Mouse (Mus musculus): ENCODE data around the gene Hnrnpll. TPM values are rescaled to one million over a fixed set of nuclear protein-coding genes. Genes with fewer than 3 reads are reported as not detected.
"Not testable (repeated sequence)": the region's sequence is repeated elsewhere in the genome, so short reads cannot be mapped to it uniquely, and the experiment has no call there.

Gene Hnrnpll
- polyA plus RNA-seq, 1 experiment from 2014 or later, result 57.2 TPM

- Histone ChIP-seq H3K27me3 (replicated peaks; ENCODE audit: control insufficient read depth, insufficient read depth, low read length) (no peaks in the 10 kb centered on the region), H3K36me3 (ENCODE audit: control insufficient read depth, insufficient read depth, low read length) (no peaks in the 10 kb centered on the region), H3K4me3 (ENCODE audit: low read depth, low read length) (peak overlapping the region; percentile 90), H3K4me1 (replicated peaks; ENCODE audit: control insufficient read depth, insufficient read depth, low read length) (peaks cover 16% of the 10 kb centered on the region), H3K4me2 (peak overlapping the region; percentile 93), H3K27ac (ENCODE audit: low read depth, low read length) (peak overlapping the region; percentile 99), H3K9ac (ENCODE audit: low read depth, low read length) (peak overlapping the region; percentile 96), H3K9me3 (ENCODE audit: control insufficient read depth, low read length) (no peaks in the 10 kb centered on the region)
- 2% methylated on average over 15 of the region's 15 CpGs for WGBS
- DNase-seq (ENCODE audit: low spot score) (no peak), ATAC-seq (replicated peaks; ENCODE audit: low FRiP score) (peak; percentile 24; the same call in 1 of the 2 replicates)
Observed at GRCm38 (mm10) chr17:80062620-80063010, 481 bp upstream of the Hnrnpll start.

GRCm38 (mm10) chr17:80060828-80061782 lies 1.0 kb downstream of the Hnrnpll start:
- ATAC-seq (replicated peaks; ENCODE audit: low FRiP score) (peak; percentile 16; the same call in 1 of the 2 replicates), DNase-seq (ENCODE audit: low spot score) (peak; percentile 70)
- H3K9ac ChIP-seq (ENCODE audit: low read depth, low read length), result peak overlapping the region; percentile 96
- WGBS, result under 1% methylated on average over 82 of the region's 83 CpGs
- H3K36me3 ChIP-seq (ENCODE audit: control insufficient read depth, insufficient read depth, low read length), result no peaks in the 10 kb centered on the region
- peak overlapping the region; percentile 90 for H3K4me3 ChIP-seq (ENCODE audit: low read depth, low read length)
- peak overlapping the region; percentile 93 for H3K4me2 ChIP-seq
- H3K27ac ChIP-seq (ENCODE audit: low read depth, low read length), result peak overlapping the region; percentile 99
- no peaks in the 10 kb centered on the region for H3K9me3 ChIP-seq (ENCODE audit: control insufficient read depth, low read length)
- no peaks in the 10 kb centered on the region for H3K27me3 ChIP-seq (replicated peaks; ENCODE audit: control insufficient read depth, insufficient read depth, low read length)
- H3K4me1 ChIP-seq (replicated peaks; ENCODE audit: control insufficient read depth, insufficient read depth, low read length), result peaks cover 16% of the 10 kb centered on the region

- Histone ChIP-seq H3K9me3 (ENCODE audit: control insufficient read depth, low read length) (no peaks in the 10 kb centered on the region), H3K4me2 (peak overlapping the region; percentile 93), H3K4me3 (ENCODE audit: low read depth, low read length) (peak overlapping the region; percentile 90), H3K36me3 (ENCODE audit: control insufficient read depth, insufficient read depth, low read length) (no peaks in the 10 kb centered on the region), H3K27ac (ENCODE audit: low read depth, low read length) (no peak overlapping the region), H3K27me3 (replicated peaks; ENCODE audit: control insufficient read depth, insufficient read depth, low read length) (no peaks in the 10 kb centered on the region), H3K9ac (ENCODE audit: low read depth, low read length) (peak overlapping the region; percentile 50), H3K4me1 (replicated peaks; ENCODE audit: control insufficient read depth, insufficient read depth, low read length) (peaks cover 16% of the 10 kb centered on the region)
- WGBS, result 34% methylated on average over 5 of the region's 5 CpGs
- DNase-seq (ENCODE audit: low spot score), result no peak
- no peak for ATAC-seq (replicated peaks; ENCODE audit: low FRiP score)
Observed at GRCm38 (mm10) chr17:80060151-80060550, 2.0 kb downstream of the Hnrnpll start.

- Histone ChIP-seq H3K27me3 (replicated peaks; ENCODE audit: control insufficient read depth, insufficient read depth, low read length) (no peaks in the 10 kb centered on the region), H3K4me1 (replicated peaks; ENCODE audit: control insufficient read depth, insufficient read depth, low read length) (peaks cover 16% of the 10 kb centered on the region), H3K27ac (ENCODE audit: low read depth, low read length) (no peak overlapping the region), H3K9ac (ENCODE audit: low read depth, low read length) (peak overlapping the region; percentile 50), H3K36me3 (ENCODE audit: control insufficient read depth, insufficient read depth, low read length) (no peaks in the 10 kb centered on the region), H3K4me2 (peak overlapping the region; percentile 93), H3K9me3 (ENCODE audit: control insufficient read depth, low read length) (no peaks in the 10 kb centered on the region), H3K4me3 (ENCODE audit: low read depth, low read length) (peak overlapping the region; percentile 90)
- DNase-seq (ENCODE audit: low spot score), result no peak
- ATAC-seq (replicated peaks; ENCODE audit: low FRiP score), result no peak
- WGBS, result 45% methylated on average over 1 of the region's 1 CpGs
Observed at GRCm38 (mm10) chr17:80059731-80060130, 2.4 kb downstream of the Hnrnpll start.

- DNase-seq (ENCODE audit: low spot score), result no peak
- Histone ChIP-seq H3K36me3 (ENCODE audit: control insufficient read depth, insufficient read depth, low read length) (no peaks in the 10 kb centered on the region), H3K27ac (ENCODE audit: low read depth, low read length) (no peak overlapping the region), H3K4me3 (ENCODE audit: low read depth, low read length) (no peak overlapping the region), H3K27me3 (replicated peaks; ENCODE audit: control insufficient read depth, insufficient read depth, low read length) (no peaks in the 10 kb centered on the region), H3K4me1 (replicated peaks; ENCODE audit: control insufficient read depth, insufficient read depth, low read length) (peaks cover 11% of the 10 kb centered on the region), H3K4me2 (no peak overlapping the region), H3K9ac (ENCODE audit: low read depth, low read length) (no peak overlapping the region), H3K9me3 (ENCODE audit: control insufficient read depth, low read length) (no peaks in the 10 kb centered on the region)
- 61% methylated on average over 1 of the region's 1 CpGs for WGBS
- no peak for ATAC-seq (replicated peaks; ENCODE audit: low FRiP score)
Observed at GRCm38 (mm10) chr17:80058501-80058900, 3.6 kb downstream of the Hnrnpll start.

- WGBS, result 89% methylated on average over 27 of the region's 27 CpGs
Observed at GRCm38 (mm10) chr17:80053931-80054734, 8.0 kb downstream of the Hnrnpll start.

GRCm38 (mm10) chr17:80051682-80052081 lies 10.5 kb downstream of the Hnrnpll start:
- Histone ChIP-seq H3K9me3 (ENCODE audit: control insufficient read depth, low read length) (no peaks in the 10 kb centered on the region), H3K4me2 (no peak overlapping the region), H3K4me3 (ENCODE audit: low read depth, low read length) (no peak overlapping the region), H3K36me3 (ENCODE audit: control insufficient read depth, insufficient read depth, low read length) (peaks cover 32% of the 10 kb centered on the region), H3K9ac (ENCODE audit: low read depth, low read length) (no peak overlapping the region), H3K27me3 (replicated peaks; ENCODE audit: control insufficient read depth, insufficient read depth, low read length) (no peaks in the 10 kb centered on the region), H3K4me1 (replicated peaks; ENCODE audit: control insufficient read depth, insufficient read depth, low read length) (no peaks in the 10 kb centered on the region), H3K27ac (ENCODE audit: low read depth, low read length) (no peak overlapping the region)
- 90% methylated on average over 1 of the region's 1 CpGs for WGBS
- ATAC-seq (replicated peaks; ENCODE audit: low FRiP score) (no peak), DNase-seq (ENCODE audit: low spot score) (no peak)

More at GRCm38 (mm10) chr17:80053931-80054734, 8.0 kb downstream of the Hnrnpll start:
- no peaks in the 10 kb centered on the region for H3K9me3 ChIP-seq (ENCODE audit: control insufficient read depth, low read length)
- no peak overlapping the region for H3K4me3 ChIP-seq (ENCODE audit: low read depth, low read length)
- no peaks in the 10 kb centered on the region for H3K27me3 ChIP-seq (replicated peaks; ENCODE audit: control insufficient read depth, insufficient read depth, low read length)
- H3K36me3 ChIP-seq (ENCODE audit: control insufficient read depth, insufficient read depth, low read length), result peaks cover 21% of the 10 kb centered on the region; the same call in 1 of the 2 replicates
- H3K4me1 ChIP-seq (replicated peaks; ENCODE audit: control insufficient read depth, insufficient read depth, low read length), result peaks cover 6% of the 10 kb centered on the region
- no peak for DNase-seq (ENCODE audit: low spot score)
- ATAC-seq (replicated peaks; ENCODE audit: low FRiP score), result no peak
- H3K27ac ChIP-seq (ENCODE audit: low read depth, low read length), result no peak overlapping the region
- H3K4me2 ChIP-seq, result no peak overlapping the region
- no peak overlapping the region for H3K9ac ChIP-seq (ENCODE audit: low read depth, low read length)

- DNase-seq (ENCODE audit: low spot score); H3K4me3 ChIP-seq (ENCODE audit: low read depth, low read length); H3K4me2 ChIP-seq; H3K27ac ChIP-seq (ENCODE audit: low read depth, low read length); H3K4me1 ChIP-seq (replicated peaks; ENCODE audit: control insufficient read depth, insufficient read depth, low read length); H3K27me3 ChIP-seq (replicated peaks; ENCODE audit: control insufficient read depth, insufficient read depth, low read length); ATAC-seq (replicated peaks; ENCODE audit: low FRiP score); H3K9ac ChIP-seq (ENCODE audit: low read depth, low read length); H3K9me3 ChIP-seq (ENCODE audit: control insufficient read depth, low read length): not testable (repeated sequence)
- H3K36me3 ChIP-seq (ENCODE audit: control insufficient read depth, insufficient read depth, low read length), result peaks cover 32% of the 10 kb centered on the region
Observed at GRCm38 (mm10) chr17:80049300-80049699, 12.8 kb downstream of the Hnrnpll start.
